8 mouse cellular contexts compared by ENCODE assay signal in the genomic region with DNA sequence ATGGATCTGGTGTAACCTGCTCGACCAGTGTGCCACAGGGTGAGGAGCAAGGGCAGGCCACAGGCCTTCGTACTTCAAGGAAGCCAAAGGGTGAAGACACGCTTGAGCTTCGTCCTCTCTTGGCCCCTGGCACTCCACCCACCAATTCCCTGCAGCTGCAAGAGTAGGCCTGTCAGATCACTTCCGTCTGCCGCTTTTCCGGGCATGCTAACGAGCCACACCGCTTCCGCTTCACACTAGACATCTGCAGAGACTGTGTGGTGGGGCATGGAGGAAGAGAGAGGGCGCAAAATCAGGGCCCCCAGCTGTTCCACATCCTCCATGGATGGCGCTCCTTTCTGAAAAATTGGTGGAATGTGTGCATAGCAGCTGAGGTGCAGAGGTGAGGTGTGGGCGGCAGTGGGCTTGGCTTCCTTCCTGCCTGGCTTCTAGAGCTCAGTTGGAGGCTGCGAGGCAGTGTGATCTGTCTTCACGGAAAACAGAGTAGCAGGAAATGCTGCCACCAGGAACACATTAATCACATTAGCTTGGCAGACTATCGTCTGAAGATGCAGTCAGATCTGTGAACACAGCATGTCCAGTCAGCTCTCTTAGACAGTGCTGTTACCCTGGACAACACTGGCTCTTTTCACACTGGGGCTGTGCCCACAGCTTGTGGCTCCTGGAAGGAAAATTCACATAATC.
DNase-seq lines count a peak whose midpoint lies in the region; ATAC-seq and TF ChIP-seq lines count a peak whose summit lies in the region.

No protein-coding gene starts in this region.

- H3K27ac ChIP-seq in heart, embryonic 10.5 days = peak overlapping the region; percentile 49; the same call in 1 of the 2 replicates
- no peak overlapping the region for H3K27ac ChIP-seq in midbrain, postnatal 0 days (ENCODE audit: low read depth, low read length)

- no peak overlapping the region for H3K9ac ChIP-seq in midbrain, postnatal 0 days (replicated peaks; ENCODE audit: low read length, poor library complexity, severe bottlenecking)

- H3K4me3 ChIP-seq in heart, embryonic 10.5 days = no peak overlapping the region
- H3K4me3 ChIP-seq in midbrain, postnatal 0 days (ENCODE audit: low read depth, low read length) = no peak overlapping the region

- H3K9me3 ChIP-seq in heart, embryonic 10.5 days = no peaks in the 10 kb centered on the region
- H3K9me3 ChIP-seq in midbrain, postnatal 0 days (ENCODE audit: low read length) = no peaks in the 10 kb centered on the region

- 58% methylated on average over 16 of the region's 16 CpGs for WGBS in heart, embryonic 10.5 days
- WGBS in midbrain, postnatal 0 days = 58% methylated on average over 16 of the region's 16 CpGs

- H3K4me2 ChIP-seq in midbrain, postnatal 0 days (ENCODE audit: low read depth, low read length, poor library complexity, severe bottlenecking) = peak overlapping the region; percentile 4; the same call in 1 of the 2 replicates

- no peak for TF ChIP-seq CTCF in midbrain, postnatal 0 days (IDR thresholded peaks at IDR 0.05)

- peak; percentile 5 for DNase-seq in adipocyte (ENCODE audit: low spot score)
- DNase-seq in embryo, embryonic 9.5 days (ENCODE audit: extremely low spot score) = peak; percentile 58
- DNase-seq in heart, embryonic 10.5 days (ENCODE audit: low spot score) = no peak
- peak; percentile 50 to 58 for DNase-seq in kidney, adult 8-10 months
- peak; percentile 47 for DNase-seq in liver
- peak; percentile 82 for DNase-seq in midbrain, postnatal 0 days (ENCODE audit: low spot score)
- peak; percentile 77 for DNase-seq in splenic B cell, adult 2 months (ENCODE audit: low read depth, low spot score)

- H3K4me1 ChIP-seq in heart, embryonic 10.5 days = peaks cover 8% of the 10 kb centered on the region
- H3K4me1 ChIP-seq in midbrain, postnatal 0 days (ENCODE audit: insufficient read depth, low read length) = no peaks in the 10 kb centered on the region

- no peaks in the 10 kb centered on the region for H3K36me3 ChIP-seq in heart, embryonic 10.5 days
- H3K36me3 ChIP-seq in midbrain, postnatal 0 days (ENCODE audit: insufficient read depth, low read length) = no peaks in the 10 kb centered on the region
- H3K36me3 ChIP-seq in splenic B cell, adult 2 months (ENCODE audit: control insufficient read depth, insufficient read depth, low read length, poor library complexity, severe bottlenecking) = no peaks in the 10 kb centered on the region

- peak; percentile 42; the same call in 1 of the 2 replicates for ATAC-seq in midbrain, postnatal 0 days (ENCODE audit: low FRiP score)
- no peak for ATAC-seq in erythroid progenitor cell, adult 5-6 weeks (replicated peaks; ENCODE audit: low FRiP score, poor library complexity, severe bottlenecking)

- H3K27me3 ChIP-seq in heart, embryonic 10.5 days (ENCODE audit: insufficient read depth, poor library complexity, severe bottlenecking) = no peaks in the 10 kb centered on the region
- no peaks in the 10 kb centered on the region for H3K27me3 ChIP-seq in midbrain, postnatal 0 days (ENCODE audit: insufficient read depth, low read length)
- no peaks in the 10 kb centered on the region for H3K27me3 ChIP-seq in splenic B cell, adult 2 months (ENCODE audit: control insufficient read depth, insufficient read depth, low read length, poor library complexity, severe bottlenecking)
